Mouse (Mus musculus) lung, embryonic 14.5 days (tissue): ENCODE data around the gene Socs7. TPM values are rescaled to one million over a fixed set of nuclear protein-coding genes. Genes with fewer than 3 reads are reported as not detected.

Experiments
- ATAC-seq: fragments of 200-750 bp; cut with Nextera tagmentation; 2 replicates; pipeline ENCODE4 v1.8.0; 2017; ENCODE audit warnings: mild to moderate bottlenecking, moderate TSS enrichment, moderate library complexity; ENCODE audit not compliant: insufficient read depth
- DNase-seq: peaks from one replicate; pipeline ENCODE4 v3.0.0-alpha.2; 2015
- H3K27ac ChIP-seq: fragments of 300-500 bp; sonication (generic); 2 replicates; pipeline ENCODE4 v1.5.1; 2014; ENCODE audit warnings: low read depth, mild to moderate bottlenecking, moderate library complexity
- H3K27me3 ChIP-seq: fragments of 300-500 bp; sonication (generic); 2 replicates; pipeline ENCODE4 v1.6.1; 2014; ENCODE audit warnings: low read length, control low read depth; ENCODE audit not compliant: insufficient read depth
- H3K36me3 ChIP-seq: fragments of 300-500 bp; sonication (generic); 2 replicates; pipeline ENCODE4 v1.6.1; 2014; ENCODE audit warnings: control low read depth; ENCODE audit not compliant: insufficient read depth
- H3K4me1 ChIP-seq: fragments of 300-500 bp; sonication (generic); 2 replicates; pipeline ENCODE4 v1.6.1; 2014; ENCODE audit warnings: antibody characterized with exemption, control low read depth; ENCODE audit not compliant: insufficient read depth
- H3K4me2 ChIP-seq: fragments of 300-500 bp; sonication (generic); 2 replicates; pipeline ENCODE4 v1.6.1; 2014; ENCODE audit warnings: mild to moderate bottlenecking
- H3K4me3 ChIP-seq: fragments of 300-500 bp; sonication (generic); 2 replicates; pipeline ENCODE4 v1.5.1; 2014; ENCODE audit warnings: low read depth, low read length
- H3K9ac ChIP-seq: fragments of 300-500 bp; sonication (generic); 2 replicates; pipeline ENCODE4 v1.6.1; 2014
- H3K9me3 ChIP-seq: fragments of 300-500 bp; sonication (generic); 2 replicates; pipeline ENCODE4 v1.6.1; 2016; ENCODE audit warnings: low read depth, low read length, control low read depth
- CTCF ChIP-seq: IDR thresholded peaks from 2 replicates; pipeline ENCODE4 v1.5.1; 2016; ENCODE audit warnings: antibody characterized with exemption, low read depth
- WGBS: fragments of 180-500 bp; shearing (Covaris S2); extraction: QIAGEN DNeasy Blood & Tissue Kit; methylation state at CpG from one replicate; pipeline ENCODE4 v1.1.7; 2014; 5-methylcytosine and 5-hydroxymethylcytosine counted together
- polyA plus RNA-seq: library from polyadenylated mRNA; unstranded; fragments of >200 nt; fragmentation: Nextera tagmentation; extraction: Ambion mirVana; gene quantifications from 2 replicates; pipeline ENCODE4 v1.2.1, GENCODE M21; 2014

Socs7 gene
- polyA plus RNA-seq, 1 experiment from 2014 or later = 2.7 TPM

- 30% methylated on average over 4 of the region's 4 CpGs for WGBS
- Histone ChIP-seq H3K4me3 (peak overlapping the region; percentile 32), H3K9ac (peak overlapping the region; percentile 4; the same call in 1 of the 2 replicates), H3K36me3 (no peaks in the 10 kb centered on the region), H3K4me1 (peaks cover 16% of the 10 kb centered on the region), H3K4me2 (peak overlapping the region; percentile 74), H3K27me3 (no peaks in the 10 kb centered on the region), H3K9me3 (no peaks in the 10 kb centered on the region), H3K27ac (peak overlapping the region; percentile 71)
- TF ChIP-seq CTCF = no peak
- peak; percentile 42 for DNase-seq
- no peak; the same call in 1 of the 2 replicates for ATAC-seq
Observed at GRCm38 (mm10) chr11:97428726-97429077, 66.4 kb downstream of the Socs7 start.

- DNase-seq = no peak
- Histone ChIP-seq H3K36me3 (no peaks in the 10 kb centered on the region), H3K4me1 (peaks cover 18% of the 10 kb centered on the region), H3K4me3 (no peak overlapping the region), H3K9me3 (no peaks in the 10 kb centered on the region), H3K27ac (no peak overlapping the region), H3K9ac (no peak overlapping the region), H3K27me3 (no peaks in the 10 kb centered on the region), H3K4me2 (no peak overlapping the region)
- no peak for TF ChIP-seq CTCF
- no peak for ATAC-seq
- 66% methylated on average over 8 of the region's 8 CpGs for WGBS
Observed at GRCm38 (mm10) chr11:97429615-97430014, 67.3 kb downstream of the Socs7 start.

GRCm38 (mm10) chr11:97432015-97432414, 69.7 kb downstream of the Socs7 start:
- WGBS = 10% methylated on average over 3 of the region's 3 CpGs
- TF ChIP-seq CTCF = peak; percentile 95

GRCm38 (mm10) chr11:97432983-97433539, 70.7 kb downstream of the Socs7 start:
- 71% methylated on average over 8 of the region's 8 CpGs for WGBS
- TF ChIP-seq CTCF = no peak

More at GRCm38 (mm10) chr11:97432015-97432414, 69.7 kb downstream of the Socs7 start:
- Histone ChIP-seq H3K4me3 (no peak overlapping the region), H3K4me2 (no peak overlapping the region), H3K9ac (no peak overlapping the region), H3K4me1 (peaks cover 38% of the 10 kb centered on the region), H3K27ac (no peak overlapping the region), H3K36me3 (no peaks in the 10 kb centered on the region), H3K27me3 (no peaks in the 10 kb centered on the region), H3K9me3 (no peaks in the 10 kb centered on the region)
- ATAC-seq = no peak
- DNase-seq = peak; percentile 77

GRCm38 (mm10) chr11:97434121-97434520, 71.8 kb downstream of the Socs7 start:
- WGBS = 78% methylated on average over 8 of the region's 8 CpGs
- peak overlapping the region; percentile 95 for H3K27ac ChIP-seq
- no peak for TF ChIP-seq CTCF

More at GRCm38 (mm10) chr11:97432983-97433539, 70.7 kb downstream of the Socs7 start:
- Histone ChIP-seq H3K36me3 (no peaks in the 10 kb centered on the region), H3K4me2 (no peak overlapping the region), H3K4me3 (no peak overlapping the region), H3K4me1 (peaks cover 42% of the 10 kb centered on the region), H3K27ac (peak overlapping the region; percentile 24; the same call in 1 of the 2 replicates), H3K27me3 (no peaks in the 10 kb centered on the region), H3K9ac (no peak overlapping the region), H3K9me3 (no peaks in the 10 kb centered on the region)
- DNase-seq (no peak), ATAC-seq (no peak)

GRCm38 (mm10) chr11:97434704-97435454, 72.5 kb downstream of the Socs7 start:
- WGBS = 2% methylated on average over 15 of the region's 15 CpGs
- H3K4me1 ChIP-seq = peaks cover 49% of the 10 kb centered on the region
- DNase-seq (peak; percentile 96), ATAC-seq (peak; percentile 77)
- H3K27me3 ChIP-seq = no peaks in the 10 kb centered on the region
- H3K4me3 ChIP-seq = peak overlapping the region; percentile 37
- H3K36me3 ChIP-seq = no peaks in the 10 kb centered on the region
- peak overlapping the region; percentile 66 for H3K4me2 ChIP-seq
- H3K9ac ChIP-seq = peak overlapping the region; percentile 42; the same call in 1 of the 2 replicates
- peak; percentile 68 for TF ChIP-seq CTCF
- H3K9me3 ChIP-seq = no peaks in the 10 kb centered on the region
- H3K27ac ChIP-seq = peak overlapping the region; percentile 95

More at GRCm38 (mm10) chr11:97434121-97434520, 71.8 kb downstream of the Socs7 start:
- Histone ChIP-seq H3K4me2 (peak overlapping the region; percentile 66; the same call in 1 of the 2 replicates), H3K4me3 (no peak overlapping the region), H3K36me3 (no peaks in the 10 kb centered on the region), H3K9ac (no peak overlapping the region), H3K9me3 (no peaks in the 10 kb centered on the region), H3K4me1 (peaks cover 44% of the 10 kb centered on the region), H3K27me3 (no peaks in the 10 kb centered on the region)
- DNase-seq = no peak
- no peak for ATAC-seq
